Mouse (Mus musculus): ENCODE results near the gene Rex1bd.

- no peak for TF ChIP-seq POLR2A (IDR thresholded peaks at IDR 0.05; ENCODE audit: low read depth, low read length)
- TF ChIP-seq CTCF (IDR thresholded peaks at IDR 0.05; ENCODE audit: extremely low read depth, insufficient read depth, insufficient read length, insufficient replicate concordance), result no peak
These were observed 739 bp downstream of the Rex1bd start for GRCm38 (mm10) chr8:70505698-70506327.
